Mouse (Mus musculus) MEL (cell line): ENCODE results near the gene Rapgef2. TPM values are rescaled to one million over a fixed set of nuclear protein-coding genes. Genes with fewer than 3 reads are reported as not detected.

Source experiments
- DNase-seq: peaks from one replicate; pipeline ENCODE4 v3.0.0; 2011; ENCODE audit warnings: low read depth, low spot score
- H3K27ac ChIP-seq: 2 replicates; pipeline ENCODE4 v1.5.1; 2012; ENCODE audit warnings: low read depth, mild to moderate bottlenecking, control low read depth, low read length, moderate library complexity; ENCODE audit not compliant: control insufficient read depth
- H3K27me3 ChIP-seq, 2 experiments: fragments of 150-350 bp in 1 of 2; sonication (generic) in 1 of 2; 2 replicates each; pipeline ENCODE4 v1.6.1; 2012; ENCODE audit warnings: low read length in 2 of 2, mild to moderate bottlenecking in 2 of 2, improper control_type of control experiment in 1 of 2, moderate library complexity in 1 of 2; ENCODE audit not compliant: insufficient read depth in 2 of 2, control insufficient read depth in 1 of 2
- H3K36me3 ChIP-seq, 2 experiments: 2 replicates each; pipeline ENCODE4 v1.6.1; 2012 to 2014; ENCODE audit warnings: low read length in 2 of 2, improper control_type of control experiment in 1 of 2, inconsistent platforms in 1 of 2, mild to moderate bottlenecking in 1 of 2; ENCODE audit not compliant: insufficient read depth in 2 of 2, control insufficient read depth in 1 of 2
- H3K4me1 ChIP-seq, 2 experiments: fragments of 150-350 bp in 1 of 2; sonication (generic) in 1 of 2; 2 replicates each; pipeline ENCODE4 v1.6.1; 2012; ENCODE audit warnings: low read length in 2 of 2, improper control_type of control experiment in 1 of 2, mild to moderate bottlenecking in 1 of 2; ENCODE audit not compliant: insufficient read depth in 2 of 2, control insufficient read depth in 1 of 2
- H3K4me3 ChIP-seq, 2 experiments: fragments of 150-350 bp in 1 of 2; sonication (generic) in 1 of 2; 2 replicates each; pipeline ENCODE4 v1.5.1; 2012; ENCODE audit warnings: low read depth in 2 of 2, low read length in 2 of 2, mild to moderate bottlenecking in 2 of 2, moderate library complexity in 2 of 2, control low read depth in 1 of 2, improper control_type of control experiment in 1 of 2; ENCODE audit not compliant: control insufficient read depth in 1 of 2, insufficient read depth in 1 of 2
- H3K79me2 ChIP-seq: 2 replicates; pipeline ENCODE4 v1.6.1; 2012; ENCODE audit warnings: mild to moderate bottlenecking, low read length, moderate library complexity; ENCODE audit not compliant: control insufficient read depth, poor library complexity, insufficient read depth
- H3K9ac ChIP-seq: 2 replicates; pipeline ENCODE4 v1.6.1; 2012; ENCODE audit warnings: low read depth, mild to moderate bottlenecking, control low read depth, low read length, moderate library complexity; ENCODE audit not compliant: control insufficient read depth, poor library complexity, severe bottlenecking
- H3K9me3 ChIP-seq: fragments of 150-350 bp; sonication (generic); replicated peaks from 2 replicates; pipeline ENCODE4 v1.6.1; 2012; ENCODE audit warnings: mild to moderate bottlenecking, low read length, improper control_type of control experiment, moderate library complexity; ENCODE audit not compliant: insufficient read depth
- CHD1 ChIP-seq: IDR thresholded peaks from 2 replicates; pipeline ENCODE4 v1.6.1; 2012; ENCODE audit warnings: low read depth, mild to moderate bottlenecking, inconsistent platforms, low read length, improper control_type of control experiment
- CTCF ChIP-seq, 3 experiments: IDR thresholded peaks in 2 of 3; conservative IDR thresholded peaks in 1 of 3; 2 replicates each; pipeline ENCODE4 v1.5.1; 2011 to 2012; ENCODE audit warnings: low read length in 3 of 3, low read depth in 2 of 3, mild to moderate bottlenecking in 2 of 3, improper control_type of control experiment in 1 of 3, inconsistent platforms in 1 of 3, mixed read lengths in 1 of 3, moderate library complexity in 1 of 3; ENCODE audit not compliant: control insufficient read depth in 1 of 3, insufficient read depth in 1 of 3, poor library complexity in 1 of 3, severe bottlenecking in 1 of 3
- ELF1 ChIP-seq: IDR thresholded peaks from 2 replicates; pipeline ENCODE4 v1.6.1; 2014; ENCODE audit warnings: low read depth, mild to moderate bottlenecking, inconsistent platforms, low read length, improper control_type of control experiment, moderate library complexity
- EP300 ChIP-seq, 2 experiments: IDR thresholded peaks; 2 replicates each; pipeline ENCODE4 v1.6.1; 2011; ENCODE audit warnings: improper control_type of control experiment in 2 of 2, low read length in 2 of 2, low read depth in 1 of 2, mild to moderate bottlenecking in 1 of 2
- ETS1 ChIP-seq: IDR thresholded peaks from 2 replicates; pipeline ENCODE4 v1.6.1; 2012; ENCODE audit warnings: low read depth, mild to moderate bottlenecking, inconsistent platforms, low read length, improper control_type of control experiment, moderate library complexity
- GATA1 ChIP-seq: IDR thresholded peaks from 2 replicates; pipeline ENCODE4 v1.6.1; 2011; ENCODE audit warnings: low read depth, low read length, improper control_type of control experiment
- HCFC1 ChIP-seq: IDR thresholded peaks from 2 replicates; pipeline ENCODE4 v1.6.1; 2012; ENCODE audit warnings: low read depth, mild to moderate bottlenecking, inconsistent platforms, low read length, improper control_type of control experiment, moderate library complexity
- KAT2A ChIP-seq: conservative IDR thresholded peaks from 2 replicates; pipeline ENCODE4 v1.6.1; 2012; ENCODE audit warnings: low read depth, low read length, improper control_type of control experiment, inconsistent platforms
- MYB ChIP-seq: IDR thresholded peaks from 2 replicates; pipeline ENCODE4 v1.6.1; 2011; ENCODE audit warnings: mild to moderate bottlenecking, low read depth, low read length, improper control_type of control experiment
- NELFE ChIP-seq: IDR thresholded peaks from 2 replicates; pipeline ENCODE4 v1.6.1; 2011; ENCODE audit warnings: low read depth, low read length, improper control_type of control experiment
- POLR2A ChIP-seq, 2 experiments: IDR thresholded peaks; 2 replicates each; pipeline ENCODE4 v1.6.1; 2011 to 2012; ENCODE audit warnings: low read length in 2 of 2, mild to moderate bottlenecking in 2 of 2, control low read depth in 1 of 2, improper control_type of control experiment in 1 of 2, low read depth in 1 of 2, moderate library complexity in 1 of 2; ENCODE audit not compliant: control insufficient read depth in 1 of 2, insufficient read depth in 1 of 2, poor library complexity in 1 of 2
- POLR2AphosphoS5 ChIP-seq: IDR thresholded peaks from 2 replicates; pipeline ENCODE4 v1.6.1; 2012; ENCODE audit warnings: low read depth, borderline replicate concordance, mild to moderate bottlenecking, inconsistent platforms, low read length, moderate library complexity, mixed read lengths
- RCOR1 ChIP-seq: IDR thresholded peaks from 2 replicates; pipeline ENCODE4 v1.6.1; 2012; ENCODE audit warnings: low read depth, mild to moderate bottlenecking, inconsistent platforms, low read length, improper control_type of control experiment
- TCF12 ChIP-seq: IDR thresholded peaks from 2 replicates; pipeline ENCODE4 v1.6.1; 2014; ENCODE audit warnings: low read depth, mild to moderate bottlenecking, inconsistent platforms, low read length, improper control_type of control experiment, moderate library complexity
- USF2 ChIP-seq, 2 experiments: IDR thresholded peaks; 2 replicates each; pipeline ENCODE4 v1.6.1; 2011 to 2012; ENCODE audit warnings: improper control_type of control experiment in 2 of 2, low read length in 2 of 2, borderline replicate concordance in 1 of 2, inconsistent platforms in 1 of 2, low read depth in 1 of 2, mild to moderate bottlenecking in 1 of 2; ENCODE audit not compliant: insufficient read depth in 1 of 2
- ZC3H11A ChIP-seq: IDR thresholded peaks from 2 replicates; pipeline ENCODE4 v1.6.1; 2012; ENCODE audit warnings: low read depth, mild to moderate bottlenecking, inconsistent platforms, low read length, improper control_type of control experiment
- ZMIZ1 ChIP-seq: IDR thresholded peaks from 2 replicates; pipeline ENCODE4 v1.6.1; 2012; ENCODE audit warnings: low read depth, mild to moderate bottlenecking, inconsistent platforms, low read length, improper control_type of control experiment, moderate library complexity
- ZNF384 ChIP-seq: IDR thresholded peaks from 2 replicates; pipeline ENCODE4 v1.6.1; 2012; ENCODE audit warnings: low read depth, mild to moderate bottlenecking, inconsistent platforms, low read length, improper control_type of control experiment
- polyA plus RNA-seq, 2 experiments: library from polyadenylated mRNA; stranded (reverse) in 1 of 2; unstranded in 1 of 2; fragments of >175 nt in 1 of 2; fragments of >200 nt in 1 of 2; gene quantifications; 2 replicates each; pipeline versions ENCODE4 v1.2.1 to v1.2.4; 2012; ENCODE audit warnings: low replicate concordance in 2 of 2, low read depth in 1 of 2; ENCODE audit not compliant: insufficient read length in 2 of 2, insufficient read depth in 1 of 2, missing spikeins in 1 of 2
- total RNA-seq: library from RNA; depleted of rRNA; stranded (reverse); fragments of 300-350 nt; gene quantifications from 2 replicates; pipeline ENCODE4 v1.2.3, GENCODE M21; 2012

Rapgef2 gene
- total and polyA plus RNA-seq, 3 experiments = 4.2 to 4.6 TPM; not detected in 1

DNA sequence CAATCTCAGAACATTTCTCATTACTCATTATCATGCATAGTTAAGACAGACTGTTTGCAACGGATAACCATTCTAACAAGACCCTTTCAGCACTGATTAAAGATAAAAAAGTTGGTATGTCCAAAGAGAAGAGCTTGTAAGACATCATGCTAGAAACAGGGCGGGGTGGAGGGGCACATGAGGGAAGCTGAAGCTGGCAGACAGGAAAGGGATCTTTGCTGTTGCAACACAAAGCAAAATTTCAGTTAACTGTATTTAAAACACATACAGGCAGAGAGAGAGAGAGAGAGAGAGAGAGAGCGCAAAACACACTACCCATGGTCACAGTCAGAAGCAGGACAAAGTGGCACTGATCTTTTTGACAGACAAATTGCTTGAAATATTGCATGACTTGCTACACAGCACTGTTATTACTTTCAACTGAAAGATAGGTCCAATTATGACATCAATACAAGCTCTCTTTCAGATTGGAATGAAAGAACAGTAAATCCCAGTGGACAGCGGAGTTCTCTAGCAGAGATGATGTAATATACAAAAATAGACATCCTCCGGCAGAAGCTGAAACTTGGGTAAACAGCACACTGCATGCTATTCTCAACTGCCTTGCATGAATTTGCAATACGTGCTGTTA lies 125.1 kb downstream of the Rapgef2 start:
- peaks cover 0 to 19% of the 10 kb centered on the region in 2 experiments; a peak in 2 of 4 replicates for H3K36me3 ChIP-seq
- H3K79me2 ChIP-seq = no peaks in the 10 kb centered on the region
- peak overlapping the region; percentile 43 for H3K27ac ChIP-seq
- peaks cover 19 to 23% of the 10 kb centered on the region in 2 experiments; a peak in 3 of 4 replicates for H3K4me1 ChIP-seq
- H3K9ac ChIP-seq = no peak overlapping the region
- no peak overlapping the region for H3K4me3 ChIP-seq
- no peaks in the 10 kb centered on the region for H3K9me3 ChIP-seq
- peak; percentile 64 for DNase-seq
- TF ChIP-seq POLR2AphosphoS5 = no peak
- no peak for TF ChIP-seq ZNF384
- TF ChIP-seq CHD1 = no peak
- TF ChIP-seq GATA1 = peak; percentile 71
- TF ChIP-seq ETS1 = peak; percentile 47; the same call in 1 of the 2 replicates
- TF ChIP-seq USF2 (IDR thresholded peaks at IDR 0.05; ENCODE audit: borderline replicate concordance in 1 of 2, insufficient read depth in 1 of 2, low read depth in 1 of 2, low read length in 2 of 2) = no peak
- 0 out of 2 replicates have a peak, but pooled peaks have one; percentile 18 for TF ChIP-seq MYB
- TF ChIP-seq TCF12 = peak; percentile 74
- peak; percentile 45 to 78; a peak in 3 of 4 replicates for TF ChIP-seq EP300 (IDR thresholded peaks at IDR 0.05; ENCODE audit: low read depth in 1 of 2, low read length in 2 of 2)
- TF ChIP-seq RCOR1 = peak; percentile 93
- no peaks in the 10 kb centered on the region for H3K27me3 ChIP-seq

DNA sequence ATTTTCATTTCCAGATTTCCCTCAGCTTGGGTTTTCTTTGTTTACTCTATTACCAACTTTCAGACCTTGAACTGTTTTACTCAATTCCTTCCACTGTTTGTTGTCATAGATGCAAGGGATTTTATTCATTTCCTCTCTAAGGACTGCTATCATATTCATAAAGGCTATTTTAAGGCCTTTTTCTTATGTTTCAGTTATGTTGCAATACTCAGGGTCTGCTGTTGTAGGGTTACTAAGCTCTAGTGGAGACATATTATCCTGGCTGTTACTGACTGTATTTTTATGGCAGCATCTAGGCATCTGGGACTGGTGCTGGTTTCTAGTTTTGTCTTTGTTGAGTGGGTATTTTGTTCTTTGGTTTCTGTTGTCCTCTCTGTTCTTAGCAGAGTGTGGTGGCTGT lies 128.1 kb downstream of the Rapgef2 start:
- H3K27ac ChIP-seq = no peak overlapping the region
- peaks cover 0 to 19% of the 10 kb centered on the region in 2 experiments; a peak in 2 of 4 replicates for H3K36me3 ChIP-seq
- H3K27me3 ChIP-seq = no peaks in the 10 kb centered on the region
- no peaks in the 10 kb centered on the region for H3K9me3 ChIP-seq
- H3K4me3 ChIP-seq = no peak overlapping the region
- no peak for DNase-seq
- no peaks in the 10 kb centered on the region for H3K79me2 ChIP-seq
- H3K4me1 ChIP-seq = peaks cover 19% of the 10 kb centered on the region in 2 experiments; a peak in 3 of 4 replicates
- TF ChIP-seq ELF1 = no peak
- no peak for TF ChIP-seq HCFC1
- no peak overlapping the region for H3K9ac ChIP-seq

DNA sequence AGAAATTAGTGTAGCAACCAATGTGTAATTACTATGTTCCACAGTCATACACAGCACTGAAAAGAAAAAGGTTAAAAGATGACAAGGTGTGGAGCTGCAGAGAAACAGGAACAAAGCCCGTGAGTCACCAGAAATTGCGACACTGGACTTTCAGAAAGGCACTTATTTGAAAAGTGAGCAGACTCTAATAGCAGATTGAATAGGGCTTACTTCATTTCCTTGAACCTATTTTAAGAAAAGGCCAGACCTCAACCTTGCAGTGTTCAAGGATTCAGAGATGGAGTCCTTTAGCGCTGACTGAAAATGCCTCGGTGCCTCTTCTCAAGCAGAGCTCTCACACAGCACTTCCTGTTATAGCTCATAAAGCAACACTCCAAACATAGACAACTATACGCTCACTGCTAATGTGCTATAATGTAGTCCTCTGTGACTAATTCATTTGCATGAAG lies 133.3 kb downstream of the Rapgef2 start:
- TF ChIP-seq ZNF384 (no peak), KAT2A (no peak), HCFC1 (no peak), POLR2A (IDR thresholded peaks at IDR 0.05; ENCODE audit: control insufficient read depth in 1 of 2, insufficient read depth in 1 of 2, low read depth in 1 of 2, low read length in 2 of 2, poor library complexity in 1 of 2) (no peak), ZC3H11A (no peak), ZMIZ1 (no peak), CTCF (IDR thresholded peaks at IDR 0.05 in 2 of 3, conservative IDR thresholded peaks at IDR 0.05 in 1 of 3; ENCODE audit: control insufficient read depth in 1 of 3, insufficient read depth in 1 of 3, low read depth in 2 of 3, low read length in 3 of 3, poor library complexity in 1 of 3, severe bottlenecking in 1 of 3) (no peak), NELFE (no peak)
- DNase-seq = peak; percentile 56

More for the DNA sequence above, 133.3 kb downstream of the Rapgef2 start:
- no peaks in the 10 kb centered on the region for H3K27me3 ChIP-seq
- H3K9me3 ChIP-seq = no peaks in the 10 kb centered on the region
- H3K9ac ChIP-seq = no peak overlapping the region
- H3K27ac ChIP-seq = peak overlapping the region; percentile 31; the same call in 1 of the 2 replicates
- no peak overlapping the region for H3K4me3 ChIP-seq
- H3K4me1 ChIP-seq = no peaks in the 10 kb centered on the region
- H3K36me3 ChIP-seq = no peaks in the 10 kb centered on the region
- no peaks in the 10 kb centered on the region for H3K79me2 ChIP-seq
